Mouse (Mus musculus) embryonic facial prominence, embryonic 10.5 days (tissue): ENCODE data around the gene Flt3l. TPM values are rescaled to one million over a fixed set of nuclear protein-coding genes. Genes with fewer than 3 reads are reported as not detected.

Experiments
- DNase-seq: peaks from one replicate; pipeline ENCODE4 v3.0.0-alpha.2; 2017; ENCODE audit warnings: low spot score
- H3K27ac ChIP-seq: fragments of 300-500 bp; sonication (generic); replicated peaks from 2 replicates; pipeline ENCODE4 v1.5.1; 2016; ENCODE audit warnings: mild to moderate bottlenecking
- H3K27me3 ChIP-seq: fragments of 300-500 bp; sonication (generic); replicated peaks from 2 replicates; pipeline ENCODE4 v1.6.1; 2016; ENCODE audit warnings: low read depth, mild to moderate bottlenecking; ENCODE audit not compliant: poor library complexity, severe bottlenecking
- H3K36me3 ChIP-seq: fragments of 300-500 bp; sonication (generic); replicated peaks from 2 replicates; pipeline ENCODE4 v1.6.1; 2016; ENCODE audit warnings: mild to moderate bottlenecking, moderate library complexity
- H3K4me1 ChIP-seq: fragments of 300-500 bp; sonication (generic); 2 replicates; pipeline ENCODE4 v1.6.1; 2016
- H3K4me3 ChIP-seq: fragments of 300-500 bp; sonication (generic); 2 replicates; pipeline ENCODE4 v1.5.1; 2016; ENCODE audit warnings: mild to moderate bottlenecking, moderate library complexity
- H3K9me3 ChIP-seq: fragments of 300-500 bp; sonication (generic); 2 replicates; pipeline ENCODE4 v1.6.1; 2016; ENCODE audit warnings: mild to moderate bottlenecking
- WGBS: fragments of 180-500 bp; shearing (Covaris S2); methylation state at CpG from one replicate; pipeline ENCODE4 v1.1.7; 2016; 5-methylcytosine and 5-hydroxymethylcytosine counted together
- polyA plus RNA-seq: library from polyadenylated mRNA; unstranded; fragments of >200 nt; fragmentation: Nextera tagmentation; extraction: Ambion mirVana; gene quantifications from 2 replicates; pipeline ENCODE4 v1.2.1, GENCODE M21; 2016

Gene Flt3l
- polyA plus RNA-seq, 1 experiment from 2014 or later: 1.8 TPM

- H3K27me3 ChIP-seq: no peaks in the 10 kb centered on the region
- DNase-seq: no peak
- H3K4me3 ChIP-seq: 0 out of 2 replicates have a peak overlapping the region, but pooled peaks have one; percentile 8
- H3K36me3 ChIP-seq: peaks cover 42% of the 10 kb centered on the region
- H3K27ac ChIP-seq: peak overlapping the region; percentile 75
- H3K9me3 ChIP-seq: no peaks in the 10 kb centered on the region
- peaks cover 45% of the 10 kb centered on the region for H3K4me1 ChIP-seq
- WGBS: 53% methylated on average over 4 of the region's 4 CpGs
Observed at GRCm38 (mm10) chr7:45150321-45150720, 14.1 kb upstream of the Flt3l start.

GRCm38 (mm10) chr7:45149545-45149944 lies 13.3 kb upstream of the Flt3l start:
- 49% methylated on average over 6 of the region's 6 CpGs for WGBS
- no peak for DNase-seq
- Histone ChIP-seq H3K27ac (peak overlapping the region; percentile 54; the same call in 1 of the 2 replicates), H3K4me1 (peaks cover 37% of the 10 kb centered on the region), H3K36me3 (peaks cover 50% of the 10 kb centered on the region), H3K9me3 (no peaks in the 10 kb centered on the region), H3K27me3 (no peaks in the 10 kb centered on the region), H3K4me3 (no peak overlapping the region)

DNA sequence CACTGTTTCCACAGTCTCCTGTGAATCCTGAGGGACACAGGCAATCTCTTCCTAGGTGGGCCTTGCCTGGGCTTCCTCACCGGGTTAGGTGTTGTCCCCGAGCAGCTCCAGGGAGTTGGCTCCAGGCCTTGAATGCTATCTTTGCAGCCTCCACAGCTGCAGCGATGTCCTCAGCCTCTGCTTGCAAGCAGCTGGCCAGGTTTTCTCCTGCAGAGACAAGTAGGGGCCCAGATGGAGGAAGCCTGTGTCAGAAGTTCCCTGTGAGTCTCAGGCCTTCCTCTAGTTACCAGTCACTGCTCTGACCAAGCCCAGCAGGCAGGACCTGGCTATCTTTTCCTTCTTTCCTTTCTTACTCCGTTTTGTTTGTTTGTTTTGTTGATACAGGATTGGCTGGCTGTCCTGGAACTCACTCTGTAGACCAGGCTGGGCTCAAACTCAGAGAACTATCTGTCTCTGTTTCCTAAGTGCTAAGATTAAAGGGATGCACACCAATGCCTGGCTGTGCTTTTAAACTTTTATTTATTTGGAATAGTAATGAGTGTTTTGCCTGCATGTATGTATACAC lies 12.4 kb upstream of the Flt3l start:
- Histone ChIP-seq H3K27me3 (no peaks in the 10 kb centered on the region), H3K27ac (no peak overlapping the region), H3K4me1 (peaks cover 37% of the 10 kb centered on the region), H3K36me3 (peaks cover 59% of the 10 kb centered on the region), H3K9me3 (no peaks in the 10 kb centered on the region), H3K4me3 (no peak overlapping the region)
- WGBS: 58% methylated on average over 4 of the region's 4 CpGs
- no peak for DNase-seq

DNA sequence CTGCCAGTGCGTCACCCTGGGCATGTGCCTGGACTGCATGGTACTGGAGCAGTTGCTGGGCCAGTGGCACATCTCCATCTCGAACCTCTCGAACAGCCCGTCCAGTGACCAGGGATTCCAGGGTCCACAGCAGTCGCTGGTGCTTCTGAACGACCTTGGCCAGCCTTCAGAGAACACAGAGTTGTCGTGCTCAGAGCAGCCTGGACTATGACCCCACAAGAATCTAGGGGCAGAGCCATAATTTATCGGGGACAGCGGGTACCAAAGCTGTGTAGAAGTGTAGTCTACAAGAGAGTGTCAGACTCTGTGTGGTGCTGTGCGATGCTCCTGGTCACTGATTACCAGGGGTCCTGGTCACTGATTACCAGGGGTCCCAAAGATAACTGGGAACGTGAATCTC lies 11.7 kb upstream of the Flt3l start:
- peaks cover 66% of the 10 kb centered on the region for H3K36me3 ChIP-seq
- no peaks in the 10 kb centered on the region for H3K9me3 ChIP-seq
- no peak overlapping the region for H3K4me3 ChIP-seq
- 91% methylated on average over 11 of the region's 11 CpGs for WGBS
- H3K4me1 ChIP-seq: peaks cover 33% of the 10 kb centered on the region
- DNase-seq: no peak
- no peaks in the 10 kb centered on the region for H3K27me3 ChIP-seq
- no peak overlapping the region for H3K27ac ChIP-seq

GRCm38 (mm10) chr7:45147267-45147666 lies 11.0 kb upstream of the Flt3l start:
- H3K4me1 ChIP-seq: peaks cover 33% of the 10 kb centered on the region
- no peak overlapping the region for H3K27ac ChIP-seq
- H3K9me3 ChIP-seq: no peaks in the 10 kb centered on the region
- no peaks in the 10 kb centered on the region for H3K27me3 ChIP-seq
- DNase-seq: no peak
- no peak overlapping the region for H3K4me3 ChIP-seq
- 93% methylated on average over 11 of the region's 11 CpGs for WGBS
- peaks cover 72% of the 10 kb centered on the region for H3K36me3 ChIP-seq

DNA sequence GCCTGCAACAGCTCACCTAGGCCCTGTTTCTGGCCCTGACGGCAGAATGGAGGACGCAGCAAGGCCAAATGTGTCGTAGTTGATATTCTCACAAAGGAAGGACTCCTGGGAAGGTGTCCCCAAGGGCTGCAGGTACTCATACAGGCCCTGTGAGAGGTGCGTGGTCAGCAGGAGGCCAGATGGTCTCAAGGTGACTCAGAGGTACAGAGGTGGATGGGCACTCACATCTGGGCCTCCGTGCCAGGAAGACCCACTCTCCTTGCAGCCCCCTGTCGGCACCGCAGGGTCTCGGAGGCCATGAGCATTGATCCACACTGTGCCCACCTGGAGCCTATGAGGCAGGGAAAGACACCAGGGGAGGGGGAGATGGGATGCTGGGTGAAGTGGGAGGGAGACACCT lies 9.2 kb upstream of the Flt3l start:
- H3K36me3 ChIP-seq: peaks cover 84% of the 10 kb centered on the region
- 0 out of 2 replicates have a peak overlapping the region, but pooled peaks have one; percentile 11 for H3K4me3 ChIP-seq
- H3K27me3 ChIP-seq: no peaks in the 10 kb centered on the region
- H3K9me3 ChIP-seq: no peaks in the 10 kb centered on the region
- H3K27ac ChIP-seq: no peak overlapping the region
- no peak for DNase-seq
- WGBS: 92% methylated on average over 8 of the region's 8 CpGs
- peaks cover 16% of the 10 kb centered on the region for H3K4me1 ChIP-seq

DNA sequence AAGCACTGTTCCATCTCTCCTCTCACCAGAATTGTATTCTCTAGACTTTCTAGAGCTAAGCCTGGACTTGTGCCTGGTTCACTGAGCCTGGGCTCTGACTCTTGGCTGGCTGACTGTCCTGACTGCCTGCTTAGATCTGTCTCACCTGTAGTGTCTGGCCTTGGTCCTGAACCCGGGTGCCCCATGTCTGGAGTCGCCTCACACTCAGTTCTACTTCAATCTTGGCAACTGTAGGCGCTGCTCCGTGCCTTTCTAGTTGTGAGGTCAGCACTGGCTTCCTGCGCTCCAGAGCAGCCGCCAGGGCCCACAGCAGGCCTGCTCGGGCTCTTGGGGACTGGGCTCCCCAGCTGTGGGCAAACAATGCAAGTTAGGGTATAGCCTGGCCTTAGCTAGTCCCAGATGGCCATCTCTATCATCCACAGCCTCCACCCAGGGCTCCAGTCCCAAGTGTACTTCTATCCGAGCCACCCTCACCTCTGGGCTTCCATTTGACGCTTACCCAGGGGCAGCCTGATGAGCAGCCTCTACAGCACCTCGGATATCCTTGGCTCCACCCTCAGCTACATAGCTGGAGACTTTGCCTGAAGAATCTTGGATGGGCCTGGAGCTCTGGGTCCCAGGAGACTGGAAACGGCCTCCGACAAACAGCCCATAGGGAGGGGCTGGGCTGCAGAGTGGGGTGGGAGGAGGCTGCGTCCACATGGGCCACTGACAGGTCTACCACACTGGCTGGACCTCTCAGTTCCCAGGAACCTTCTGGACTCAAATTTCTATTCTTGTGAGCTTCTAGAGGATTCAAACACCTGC lies 8.3 kb upstream of the Flt3l start:
- Histone ChIP-seq H3K27me3 (no peaks in the 10 kb centered on the region), H3K4me3 (peak overlapping the region; percentile 11; the same call in 1 of the 2 replicates), H3K4me1 (peaks cover 11% of the 10 kb centered on the region), H3K36me3 (peaks cover 83% of the 10 kb centered on the region), H3K27ac (no peak overlapping the region), H3K9me3 (no peaks in the 10 kb centered on the region)
- 91% methylated on average over 13 of the region's 13 CpGs for WGBS
- DNase-seq: no peak

DNA sequence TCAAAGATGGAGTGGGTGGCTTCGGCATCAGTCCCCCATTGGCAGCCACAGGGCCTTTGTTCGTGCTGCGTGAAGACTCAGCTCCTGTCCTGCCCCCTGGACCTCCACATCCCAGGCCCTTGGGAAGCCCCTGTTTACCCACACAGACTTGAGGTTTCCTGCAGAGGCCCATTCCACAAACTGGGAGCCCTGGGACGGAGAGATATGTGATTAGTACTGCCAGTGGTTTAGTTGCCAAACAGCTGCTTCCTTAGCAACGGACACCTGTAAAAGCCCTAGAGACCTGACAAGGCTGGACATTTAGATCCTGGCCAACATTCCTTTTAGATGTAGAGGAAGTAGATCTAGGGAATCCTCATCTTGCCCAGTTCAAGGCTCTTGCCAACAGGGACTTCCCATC lies 5.7 kb upstream of the Flt3l start:
- WGBS: 88% methylated on average over 5 of the region's 5 CpGs
- H3K27me3 ChIP-seq: peaks cover 8% of the 10 kb centered on the region
- no peak for DNase-seq
- peaks cover 58% of the 10 kb centered on the region for H3K36me3 ChIP-seq
- no peaks in the 10 kb centered on the region for H3K9me3 ChIP-seq
- H3K27ac ChIP-seq: no peak overlapping the region
- no peak overlapping the region for H3K4me3 ChIP-seq
- peaks cover 4% of the 10 kb centered on the region; the same call in 1 of the 2 replicates for H3K4me1 ChIP-seq

DNA sequence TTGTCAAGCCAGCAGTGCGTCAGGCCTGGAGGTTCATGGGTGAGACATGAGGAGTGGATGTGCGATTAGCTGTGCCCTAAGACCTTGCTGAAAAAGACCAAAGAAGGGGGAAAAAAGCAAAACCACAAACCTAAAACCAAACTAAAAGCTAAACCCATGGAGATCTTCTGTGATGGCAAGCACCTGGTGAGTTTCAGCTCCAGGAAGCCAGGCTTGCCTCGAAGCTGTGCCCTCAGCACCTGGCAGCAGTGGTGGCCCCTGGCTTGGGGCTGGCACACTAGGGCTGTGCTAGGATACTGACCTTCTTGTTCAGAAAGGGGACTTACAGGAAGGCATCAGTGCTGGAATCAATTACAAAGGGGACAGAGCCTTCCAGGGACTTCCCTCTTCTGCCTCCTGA lies 5.1 kb upstream of the Flt3l start:
- Histone ChIP-seq H3K36me3 (peaks cover 52% of the 10 kb centered on the region), H3K27ac (no peak overlapping the region), H3K4me1 (peaks cover 4% of the 10 kb centered on the region; the same call in 1 of the 2 replicates), H3K9me3 (no peaks in the 10 kb centered on the region), H3K4me3 (no peak overlapping the region), H3K27me3 (peaks cover 13% of the 10 kb centered on the region)
- WGBS: 87% methylated on average over 3 of the region's 3 CpGs
- no peak for DNase-seq

GRCm38 (mm10) chr7:45139904-45140723 lies 3.9 kb upstream of the Flt3l start:
- no peak for DNase-seq
- H3K27ac ChIP-seq: no peak overlapping the region
- no peaks in the 10 kb centered on the region for H3K9me3 ChIP-seq
- 77% methylated on average over 8 of the region's 8 CpGs for WGBS
- peaks cover 13% of the 10 kb centered on the region for H3K4me1 ChIP-seq
- no peak overlapping the region for H3K4me3 ChIP-seq
- H3K36me3 ChIP-seq: peaks cover 40% of the 10 kb centered on the region
- H3K27me3 ChIP-seq: peaks cover 24% of the 10 kb centered on the region

GRCm38 (mm10) chr7:45138403-45138802 lies 2.2 kb upstream of the Flt3l start:
- Histone ChIP-seq H3K27ac (no peak overlapping the region), H3K36me3 (peaks cover 22% of the 10 kb centered on the region), H3K4me3 (no peak overlapping the region), H3K9me3 (no peaks in the 10 kb centered on the region), H3K4me1 (peaks cover 24% of the 10 kb centered on the region), H3K27me3 (peaks cover 33% of the 10 kb centered on the region)
- DNase-seq: no peak
- 88% methylated on average over 1 of the region's 1 CpGs for WGBS

GRCm38 (mm10) chr7:45137171-45138006 lies 1.2 kb upstream of the Flt3l start:
- Histone ChIP-seq H3K4me1 (peaks cover 24% of the 10 kb centered on the region), H3K9me3 (no peaks in the 10 kb centered on the region), H3K27me3 (peaks cover 33% of the 10 kb centered on the region), H3K36me3 (peaks cover 12% of the 10 kb centered on the region), H3K4me3 (0 out of 2 replicates have a peak overlapping the region, but pooled peaks have one; percentile 6), H3K27ac (0 out of 2 replicates have a peak overlapping the region, but pooled peaks have one; percentile 14)
- no peak for DNase-seq
- 84% methylated on average over 12 of the region's 12 CpGs for WGBS
